Mouse (Mus musculus) hindbrain, embryonic 15.5 days (tissue): ENCODE measurements at regions not wholly inside any gene's neighbourhood (a gene's known extent, or its start where the extent isn't known, plus 50 kb on each side); places are given as distances from the start of the nearest gene placed in this dataset.

Source experiments
- ATAC-seq: fragments of 200-750 bp; cut with Nextera tagmentation; 2 replicates; pipeline ENCODE4 v1.8.0; 2017; ENCODE audit warnings: low read depth, moderate number of reproducible peaks, moderate TSS enrichment; ENCODE audit not compliant: low FRiP score
- H3K27ac ChIP-seq: fragments of 300-500 bp; sonication (generic); replicated peaks from 2 replicates; pipeline ENCODE4 v1.5.1; 2015; ENCODE audit warnings: mild to moderate bottlenecking, inconsistent platforms
- H3K27me3 ChIP-seq: fragments of 300-500 bp; sonication (generic); 2 replicates; pipeline ENCODE4 v1.6.1; 2015; ENCODE audit warnings: control low read depth, inconsistent platforms
- H3K36me3 ChIP-seq: fragments of 300-500 bp; sonication (generic); 2 replicates; pipeline ENCODE4 v1.6.1; 2015; ENCODE audit warnings: control low read depth, inconsistent platforms
- H3K4me1 ChIP-seq: fragments of 300-500 bp; sonication (generic); replicated peaks from 2 replicates; pipeline ENCODE4 v1.6.1; 2015; ENCODE audit warnings: control low read depth, inconsistent platforms
- H3K4me2 ChIP-seq: fragments of 300-500 bp; sonication (generic); 2 replicates; pipeline ENCODE4 v1.6.1; 2015; ENCODE audit warnings: moderate library complexity, mild to moderate bottlenecking, inconsistent platforms
- H3K4me3 ChIP-seq: fragments of 300-500 bp; sonication (generic); 2 replicates; pipeline ENCODE4 v1.5.1; 2015; ENCODE audit warnings: mild to moderate bottlenecking, inconsistent platforms
- H3K9ac ChIP-seq: fragments of 300-500 bp; sonication (generic); 2 replicates; pipeline ENCODE4 v1.6.1; 2015; ENCODE audit warnings: inconsistent platforms
- H3K9me3 ChIP-seq: fragments of 300-500 bp; sonication (generic); 2 replicates; pipeline ENCODE4 v1.6.1; 2016; ENCODE audit warnings: control low read depth, inconsistent platforms
- WGBS: fragments of 180-500 bp; shearing (Covaris S2); methylation state at CpG from one replicate; pipeline ENCODE4 v1.1.7; 2015; 5-methylcytosine and 5-hydroxymethylcytosine counted together

DNA sequence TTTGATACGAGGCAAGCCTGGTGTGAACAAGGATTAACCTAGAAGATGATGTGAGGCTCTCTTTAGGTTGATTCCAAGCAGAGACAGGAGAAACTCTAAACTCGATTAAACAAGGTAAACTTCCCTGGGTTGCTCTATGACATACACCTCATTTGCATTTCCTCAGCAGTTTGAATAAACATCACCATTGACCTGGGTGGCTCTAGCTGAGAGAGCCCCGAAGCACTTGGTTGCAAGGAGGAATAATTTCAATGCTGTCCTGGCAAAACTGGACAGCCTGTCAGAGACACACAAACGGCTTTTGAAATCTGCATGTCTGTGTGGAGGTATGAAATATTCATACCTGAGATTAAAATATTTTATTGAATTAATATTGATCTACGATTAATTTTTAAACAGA lies 361.0 kb downstream of the Rwdd3 start:
- no peaks in the 10 kb centered on the region for H3K27me3 ChIP-seq
- no peak overlapping the region for H3K4me2 ChIP-seq
- no peak overlapping the region for H3K27ac ChIP-seq
- no peaks in the 10 kb centered on the region for H3K4me1 ChIP-seq
- 54% methylated on average over 5 of the region's 5 CpGs for WGBS
- ATAC-seq = 0 out of 2 replicates have a peak, but pooled peaks have one; percentile 27
- H3K4me3 ChIP-seq = no peak overlapping the region
- H3K9ac ChIP-seq = no peak overlapping the region
- no peaks in the 10 kb centered on the region for H3K36me3 ChIP-seq
- H3K9me3 ChIP-seq = no peaks in the 10 kb centered on the region

DNA sequence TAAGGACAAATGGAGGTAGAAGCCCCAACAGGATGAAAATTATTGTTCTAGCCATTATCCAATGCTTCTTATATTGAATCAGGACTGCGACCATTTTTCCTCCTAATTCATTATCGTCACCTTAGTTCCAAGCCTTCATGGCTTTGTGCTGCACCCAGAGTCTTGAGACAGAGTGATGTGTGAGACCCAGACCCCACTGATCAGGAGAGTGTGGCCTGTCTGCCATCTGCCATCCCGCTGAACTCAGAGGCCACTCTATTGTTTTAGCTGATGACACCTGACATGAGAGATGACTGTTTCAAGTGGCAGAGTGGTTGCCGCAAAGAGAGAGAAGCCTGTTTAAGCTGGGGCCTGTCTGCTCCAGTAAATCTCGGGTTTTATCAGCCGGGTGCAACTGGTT lies 361.4 kb downstream of the Rwdd3 start:
- Histone ChIP-seq H3K27me3 (no peaks in the 10 kb centered on the region), H3K4me3 (no peak overlapping the region), H3K4me2 (no peak overlapping the region), H3K27ac (no peak overlapping the region), H3K36me3 (no peaks in the 10 kb centered on the region), H3K4me1 (no peaks in the 10 kb centered on the region), H3K9me3 (no peaks in the 10 kb centered on the region), H3K9ac (no peak overlapping the region)
- 53% methylated on average over 6 of the region's 6 CpGs for whole genome bisulfite sequencing
- ATAC-seq = 0 out of 2 replicates have a peak, but pooled peaks have one; percentile 19

- WGBS = 72% methylated on average over 9 of the region's 9 CpGs
- Histone ChIP-seq H3K9ac (no peak overlapping the region), H3K9me3 (no peaks in the 10 kb centered on the region), H3K4me3 (no peak overlapping the region), H3K27ac (no peak overlapping the region), H3K27me3 (no peaks in the 10 kb centered on the region), H3K36me3 (no peaks in the 10 kb centered on the region), H3K4me1 (no peaks in the 10 kb centered on the region), H3K4me2 (no peak overlapping the region)
- ATAC-seq = no peak
These were observed 384.8 kb downstream of the Rwdd3 start for GRCm38 (mm10) chr3:120786659-120787058.

GRCm38 (mm10) chr3:120781486-120781885 lies 390.0 kb downstream of the Rwdd3 start:
- no peaks in the 10 kb centered on the region for H3K27me3 ChIP-seq
- ATAC-seq = no peak
- H3K4me2 ChIP-seq = no peak overlapping the region
- no peaks in the 10 kb centered on the region for H3K36me3 ChIP-seq
- no peak overlapping the region for H3K4me3 ChIP-seq
- H3K27ac ChIP-seq = no peak overlapping the region
- WGBS = 67% methylated on average over 6 of the region's 6 CpGs
- no peaks in the 10 kb centered on the region for H3K4me1 ChIP-seq
- no peak overlapping the region for H3K9ac ChIP-seq
- H3K9me3 ChIP-seq = no peaks in the 10 kb centered on the region

DNA sequence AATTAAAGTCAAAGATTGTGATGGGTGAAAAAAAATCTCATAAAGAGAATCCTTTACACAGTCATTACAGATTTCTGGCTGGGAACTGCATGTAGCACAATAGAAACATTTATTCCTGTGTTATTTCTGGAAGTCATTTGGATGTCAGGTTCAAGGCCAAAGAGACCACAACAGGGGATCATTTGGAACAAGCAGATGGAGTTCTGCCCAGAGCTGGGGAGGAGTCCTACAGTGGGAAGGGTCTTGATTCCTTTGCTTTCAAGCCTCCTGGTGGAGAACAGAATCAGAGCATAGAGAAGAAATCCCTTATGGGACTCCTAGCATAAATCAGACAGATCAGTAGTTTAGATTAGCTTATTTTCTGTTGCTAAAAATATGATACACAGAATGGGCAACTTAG lies 392.4 kb downstream of the Rwdd3 start:
- H3K36me3 ChIP-seq = no peaks in the 10 kb centered on the region
- H3K9ac ChIP-seq = no peak overlapping the region
- H3K4me1 ChIP-seq = no peaks in the 10 kb centered on the region
- no peaks in the 10 kb centered on the region for H3K27me3 ChIP-seq
- H3K9me3 ChIP-seq = no peaks in the 10 kb centered on the region
- no peak overlapping the region for H3K4me3 ChIP-seq
- H3K27ac ChIP-seq = no peak overlapping the region
- H3K4me2 ChIP-seq = no peak overlapping the region
- ATAC-seq = no peak

DNA sequence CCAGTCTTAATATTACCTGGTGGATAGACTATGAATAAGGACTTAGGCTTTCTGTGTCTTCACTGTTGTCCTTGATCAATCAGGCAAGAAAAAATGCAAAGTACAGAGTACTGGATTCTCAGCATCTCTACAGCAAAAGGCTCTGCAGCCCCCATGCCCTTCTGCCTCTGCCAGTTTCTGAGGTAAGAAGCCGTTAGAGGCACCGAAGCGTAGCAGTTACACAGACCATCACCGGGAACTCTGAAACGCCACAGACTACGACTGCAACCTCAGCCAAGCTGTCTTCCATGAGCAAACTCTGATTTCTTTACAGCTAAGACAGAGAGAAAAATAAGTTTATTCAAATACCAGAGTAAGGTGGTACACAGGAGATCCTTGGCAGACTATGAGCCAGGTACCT lies 396.5 kb downstream of the Rwdd3 start:
- no peaks in the 10 kb centered on the region for H3K36me3 ChIP-seq
- H3K9ac ChIP-seq = no peak overlapping the region
- ATAC-seq = no peak
- no peak overlapping the region for H3K4me3 ChIP-seq
- H3K9me3 ChIP-seq = no peaks in the 10 kb centered on the region
- WGBS = 82% methylated on average over 6 of the region's 6 CpGs
- H3K4me2 ChIP-seq = no peak overlapping the region
- H3K27me3 ChIP-seq = no peaks in the 10 kb centered on the region
- H3K27ac ChIP-seq = no peak overlapping the region
- no peaks in the 10 kb centered on the region for H3K4me1 ChIP-seq

DNA sequence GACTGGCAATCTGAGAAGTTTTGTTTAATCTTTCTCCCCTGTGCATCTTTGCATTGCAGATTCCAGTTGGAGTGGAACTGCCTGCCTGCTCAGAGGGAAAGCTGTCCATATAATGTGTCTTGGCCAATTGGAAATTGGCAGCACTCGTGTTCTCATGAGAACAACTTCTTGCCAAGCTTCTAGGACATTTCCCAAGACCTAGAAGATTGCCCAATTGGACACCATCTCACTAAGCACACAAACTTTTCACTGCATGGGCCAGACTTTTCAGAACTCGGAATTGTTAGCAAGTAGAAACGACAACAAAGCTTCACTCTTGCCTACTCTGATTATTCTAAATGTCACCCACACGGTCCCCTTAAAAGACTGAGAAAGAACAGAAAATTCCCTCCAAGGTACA lies 409.8 kb downstream of the Rwdd3 start:
- ATAC-seq = no peak
- Histone ChIP-seq H3K36me3 (no peaks in the 10 kb centered on the region), H3K9me3 (no peaks in the 10 kb centered on the region)

GRCm38 (mm10) chr3:120761223-120761622 lies 410.3 kb downstream of the Rwdd3 start:
- Histone ChIP-seq H3K4me2 (no peak overlapping the region), H3K36me3 (no peaks in the 10 kb centered on the region), H3K9ac (no peak overlapping the region), H3K4me1 (no peaks in the 10 kb centered on the region), H3K27me3 (no peaks in the 10 kb centered on the region), H3K4me3 (no peak overlapping the region), H3K27ac (no peak overlapping the region), H3K9me3 (no peaks in the 10 kb centered on the region)
- no peak for ATAC-seq
- 81% methylated on average over 3 of the region's 3 CpGs for WGBS

More for the DNA sequence above, 409.8 kb downstream of the Rwdd3 start:
- no peak overlapping the region for H3K27ac ChIP-seq
- no peaks in the 10 kb centered on the region for H3K4me1 ChIP-seq
- H3K4me3 ChIP-seq = no peak overlapping the region
- no peak overlapping the region for H3K9ac ChIP-seq
- H3K4me2 ChIP-seq = no peak overlapping the region
- WGBS = 83% methylated on average over 4 of the region's 4 CpGs
- H3K27me3 ChIP-seq = no peaks in the 10 kb centered on the region

DNA sequence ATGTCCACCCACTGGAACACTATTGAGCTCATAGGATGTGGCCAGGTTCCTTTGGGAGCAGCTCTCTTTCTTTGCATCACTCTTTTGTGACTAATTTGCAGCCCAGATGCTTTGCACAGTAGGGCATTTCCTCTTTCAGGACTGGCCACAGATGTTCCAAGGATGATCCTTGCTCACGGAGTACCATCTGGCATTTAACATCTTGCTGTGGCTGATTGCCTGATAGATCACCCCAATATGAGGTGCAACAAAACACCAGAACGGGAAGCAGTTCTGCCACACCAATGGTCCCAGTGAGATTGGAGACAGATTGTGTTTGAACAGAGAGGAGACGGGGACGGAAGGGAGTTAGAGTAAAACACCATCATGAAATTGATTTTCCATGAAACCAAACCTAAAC lies 423.0 kb downstream of the Rwdd3 start:
- Histone ChIP-seq H3K4me1 (no peaks in the 10 kb centered on the region), H3K9ac (no peak overlapping the region), H3K4me3 (no peak overlapping the region), H3K9me3 (no peaks in the 10 kb centered on the region), H3K36me3 (no peaks in the 10 kb centered on the region), H3K27me3 (no peaks in the 10 kb centered on the region), H3K4me2 (no peak overlapping the region), H3K27ac (no peak overlapping the region)
- WGBS = 44% methylated on average over 4 of the region's 4 CpGs
- no peak for ATAC-seq

- ATAC-seq = no peak
- no peak overlapping the region for H3K4me2 ChIP-seq
- H3K4me3 ChIP-seq = no peak overlapping the region
- H3K9ac ChIP-seq = no peak overlapping the region
- H3K9me3 ChIP-seq = no peaks in the 10 kb centered on the region
- H3K36me3 ChIP-seq = no peaks in the 10 kb centered on the region
- no peak overlapping the region for H3K27ac ChIP-seq
- H3K4me1 ChIP-seq = no peaks in the 10 kb centered on the region
- H3K27me3 ChIP-seq = no peaks in the 10 kb centered on the region
- WGBS = 87% methylated on average over 4 of the region's 4 CpGs
These were observed 423.8 kb downstream of the Rwdd3 start for GRCm38 (mm10) chr3:120747678-120748077.

DNA sequence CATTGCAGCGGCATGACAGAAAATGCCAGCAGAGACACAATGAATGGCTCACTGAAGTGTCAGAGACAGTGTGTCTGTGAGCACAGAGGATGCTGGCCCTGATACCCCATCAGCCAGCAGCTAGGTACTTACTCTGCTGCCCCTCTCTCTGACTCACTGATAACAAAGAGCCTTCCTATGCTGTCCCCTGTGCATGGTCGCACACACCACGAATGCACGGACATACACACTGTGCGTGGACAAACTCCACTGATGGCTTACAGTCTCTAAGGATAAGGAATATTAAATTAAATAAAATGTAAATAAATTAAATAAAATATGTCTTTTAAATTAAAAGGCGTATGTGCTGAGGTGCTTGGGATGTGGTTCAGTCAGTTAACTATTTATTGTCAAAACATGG lies 438.2 kb downstream of the Rwdd3 start:
- H3K9ac ChIP-seq = no peak overlapping the region
- H3K4me1 ChIP-seq = 0 out of 2 replicates have a peak, but pooled peaks cover 16% of the 10 kb centered on the region
- H3K36me3 ChIP-seq = no peaks in the 10 kb centered on the region
- no peak overlapping the region for H3K4me2 ChIP-seq
- WGBS = 89% methylated on average over 6 of the region's 6 CpGs
- no peaks in the 10 kb centered on the region for H3K9me3 ChIP-seq
- H3K27me3 ChIP-seq = no peaks in the 10 kb centered on the region
- ATAC-seq = no peak
- H3K4me3 ChIP-seq = no peak overlapping the region
- H3K27ac ChIP-seq = no peak overlapping the region

DNA sequence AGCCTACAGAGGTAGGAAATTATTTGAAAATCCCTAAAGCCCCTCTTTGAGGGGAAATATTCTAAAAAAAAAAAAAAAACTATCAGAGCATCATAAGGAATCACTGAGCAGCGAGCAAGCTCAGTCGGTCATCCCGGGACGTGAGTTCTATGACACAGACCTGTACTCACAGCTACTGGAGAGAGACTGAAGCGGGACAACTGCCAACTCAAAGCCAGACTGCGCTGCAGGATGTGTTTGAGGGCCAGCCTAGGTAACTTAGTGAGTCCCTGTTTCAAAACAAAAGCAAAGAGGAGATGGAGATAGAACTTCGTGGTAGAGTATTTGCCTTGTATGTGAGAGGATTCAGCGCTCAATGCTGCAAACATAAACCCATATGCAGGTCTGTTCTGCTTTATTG lies 439.1 kb downstream of the Rwdd3 start:
- H3K4me1 ChIP-seq = 0 out of 2 replicates have a peak, but pooled peaks cover 16% of the 10 kb centered on the region
- H3K27ac ChIP-seq = no peak overlapping the region
- no peaks in the 10 kb centered on the region for H3K36me3 ChIP-seq
- H3K9me3 ChIP-seq = no peaks in the 10 kb centered on the region
- no peak overlapping the region for H3K4me3 ChIP-seq
- no peak for ATAC-seq
- H3K9ac ChIP-seq = no peak overlapping the region
- H3K4me2 ChIP-seq = no peak overlapping the region
- H3K27me3 ChIP-seq = no peaks in the 10 kb centered on the region
- 97% methylated on average over 8 of the region's 8 CpGs for WGBS

DNA sequence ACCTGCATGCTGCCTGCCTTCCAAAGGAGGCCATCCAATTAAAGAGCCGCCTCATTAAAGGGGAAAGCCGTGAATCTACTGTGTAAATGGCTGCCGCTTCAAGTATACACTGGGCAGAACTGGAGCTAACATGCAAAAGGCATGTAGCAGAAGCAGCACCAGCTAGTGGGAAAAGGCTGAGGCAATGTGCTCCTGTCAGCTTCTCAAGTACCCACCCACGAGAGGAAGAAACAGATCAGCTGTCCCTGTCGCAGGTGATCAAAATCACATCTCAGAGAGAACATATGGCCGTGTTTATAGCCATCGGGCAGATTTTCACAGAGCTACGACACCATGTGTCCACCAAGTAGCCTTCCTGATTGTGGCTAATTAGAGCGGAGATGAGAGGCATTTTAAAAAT lies 440.2 kb downstream of the Rwdd3 start:
- Histone ChIP-seq H3K9ac (no peak overlapping the region), H3K9me3 (no peaks in the 10 kb centered on the region), H3K4me2 (no peak overlapping the region), H3K27ac (0 out of 2 replicates have a peak overlapping the region, but pooled peaks have one; percentile 20), H3K4me1 (0 out of 2 replicates have a peak, but pooled peaks cover 16% of the 10 kb centered on the region), H3K36me3 (no peaks in the 10 kb centered on the region), H3K4me3 (no peak overlapping the region), H3K27me3 (no peaks in the 10 kb centered on the region)
- ATAC-seq = peak; percentile 53
- 67% methylated on average over 9 of the region's 9 CpGs for WGBS
